Mouse (Mus musculus) stomach, postnatal 0 days (tissue): ENCODE measurements at regions not wholly inside any gene's neighbourhood (a gene's known extent, or its start where the extent isn't known, plus 50 kb on each side); places are given as distances from the start of the nearest gene placed in this dataset.

Experiments used
- CTCF ChIP-seq: IDR thresholded peaks from 2 replicates; pipeline ENCODE4 v1.5.1; 2016; ENCODE audit warnings: antibody characterized with exemption, low read depth, mild to moderate bottlenecking, moderate library complexity
- EP300 ChIP-seq: optimal IDR thresholded peaks from 2 replicates; pipeline ENCODE3; 2016; ENCODE audit warnings: antibody characterized with exemption

DNA sequence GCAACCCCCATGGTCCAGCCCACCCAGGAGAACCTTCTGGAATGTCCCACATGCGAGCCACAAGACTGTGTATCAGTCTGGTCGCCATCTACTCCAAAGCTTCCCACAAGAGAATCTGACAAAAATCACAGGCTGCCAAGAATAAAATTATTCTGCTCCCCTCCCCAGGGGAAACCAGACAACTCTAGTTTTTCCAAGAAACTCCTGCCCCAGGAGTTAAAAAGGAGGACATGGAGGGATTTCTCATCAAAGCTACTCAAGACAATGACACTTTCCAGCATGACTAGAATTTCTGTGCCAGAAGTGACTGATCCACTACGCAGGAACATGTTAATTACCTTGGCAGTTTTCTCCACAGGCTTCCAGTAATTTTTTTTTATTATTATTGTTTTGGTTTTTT, 98.4 kb downstream of the Psmg1 start:
- TF ChIP-seq CTCF: no peak
- TF ChIP-seq EP300: no peak
